Mouse (Mus musculus) heart, adult 2 months (tissue): ENCODE measurements around the gene Eml2.

Source experiments
- CTCF ChIP-seq: fragments of 200-600 bp; IDR thresholded peaks from 2 replicates; pipeline ENCODE4 v1.8.1; 2022; ENCODE audit warnings: antibody characterized with exemption, mild to moderate bottlenecking, moderate library complexity
- EP300 ChIP-seq: fragments of 200-500 bp; IDR thresholded peaks from 2 replicates; pipeline ENCODE4 v1.6.1; 2011; ENCODE audit warnings: low read depth, low read length, control low read depth; ENCODE audit not compliant: insufficient read depth
- POLR2A ChIP-seq: fragments of 200-500 bp; IDR thresholded peaks from 2 replicates; pipeline ENCODE4 v1.6.1; 2011; ENCODE audit warnings: mild to moderate bottlenecking, low read depth, low read length, control low read depth; ENCODE audit not compliant: insufficient read depth

GRCm38 (mm10) chr7:19179173-19179572 lies 3.0 kb downstream of the Eml2 start:
- TF ChIP-seq CTCF (peak; percentile 70), POLR2A (no peak), EP300 (no peak)
